Mouse (Mus musculus) midbrain, embryonic 11.5 days (tissue): ENCODE measurements around the gene Nrde2. TPM values are rescaled to one million over a fixed set of nuclear protein-coding genes. Genes with fewer than 3 reads are reported as not detected.

Experiments
- ATAC-seq: fragments of 200-750 bp; cut with Nextera tagmentation; 2 replicates; pipeline ENCODE4 v1.8.0; 2017; ENCODE audit warnings: moderate TSS enrichment, moderate library complexity; ENCODE audit not compliant: low FRiP score
- DNase-seq: peaks from one replicate; pipeline ENCODE4 v3.0.0; 2015; ENCODE audit warnings: low spot score; ENCODE audit errors: missing footprints
- H3K27ac ChIP-seq: fragments of 300-500 bp; sonication (generic); 2 replicates; pipeline ENCODE4 v1.5.1; 2014; ENCODE audit warnings: low read depth, low read length
- H3K27me3 ChIP-seq: fragments of 300-500 bp; sonication (generic); 2 replicates; pipeline ENCODE4 v1.6.1; 2014; ENCODE audit warnings: mild to moderate bottlenecking, low read length, moderate library complexity, mixed read lengths; ENCODE audit not compliant: control insufficient read depth, insufficient read depth
- H3K36me3 ChIP-seq: fragments of 300-500 bp; sonication (generic); 2 replicates; pipeline ENCODE4 v1.6.1; 2014; ENCODE audit warnings: mild to moderate bottlenecking, low read length, moderate library complexity, mixed read lengths; ENCODE audit not compliant: control insufficient read depth, insufficient read depth
- H3K4me1 ChIP-seq: fragments of 300-500 bp; sonication (generic); 2 replicates; pipeline ENCODE4 v1.6.1; 2014; ENCODE audit warnings: low read length; ENCODE audit not compliant: control insufficient read depth, insufficient read depth
- H3K4me2 ChIP-seq: fragments of 300-500 bp; sonication (generic); 2 replicates; pipeline ENCODE4 v1.6.1; 2014; ENCODE audit warnings: mild to moderate bottlenecking, moderate library complexity
- H3K4me3 ChIP-seq: fragments of 300-500 bp; sonication (generic); 2 replicates; pipeline ENCODE4 v1.5.1; 2014; ENCODE audit warnings: low read depth, low read length
- H3K9ac ChIP-seq: fragments of 300-500 bp; sonication (generic); 2 replicates; pipeline ENCODE4 v1.6.1; 2014; ENCODE audit warnings: low read length
- H3K9me3 ChIP-seq: fragments of 300-500 bp; sonication (generic); 2 replicates; pipeline ENCODE4 v1.6.1; 2016; ENCODE audit warnings: low read length; ENCODE audit not compliant: control insufficient read depth
- WGBS: fragments of 180-500 bp; shearing (Covaris S2); extraction: QIAGEN DNeasy Blood & Tissue Kit; methylation state at CpG from one replicate; pipeline ENCODE4 v1.1.7; 2014; 5-methylcytosine and 5-hydroxymethylcytosine counted together
- polyA plus RNA-seq: library from polyadenylated mRNA; unstranded; fragments of >200 nt; fragmentation: Nextera tagmentation; extraction: Ambion mirVana; gene quantifications from 2 replicates; pipeline ENCODE4 v1.2.1, GENCODE M21; 2014

Nrde2 gene
- polyA plus RNA-seq, 1 experiment from 2014 or later, result 13.5 TPM

DNA sequence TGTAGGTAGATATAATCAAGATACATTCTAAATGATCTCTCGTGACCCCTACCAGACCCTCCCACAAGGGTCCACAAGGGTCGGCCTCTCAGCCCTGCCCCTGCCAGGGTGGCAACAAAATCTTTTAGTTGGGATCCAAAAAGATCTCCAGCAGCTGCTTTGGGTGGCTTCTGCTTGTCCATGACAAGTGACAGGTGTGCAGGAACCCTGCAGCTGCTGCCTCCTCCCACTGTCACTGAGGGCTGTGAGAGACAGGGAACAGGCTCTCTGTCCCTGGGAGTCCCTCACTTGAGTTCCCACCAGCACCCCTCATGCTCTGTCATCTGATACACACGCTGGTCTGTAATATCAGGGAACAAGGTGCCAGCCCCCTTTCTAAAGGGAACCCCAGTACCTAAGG is 57.8 kb downstream of the Nrde2 start:
- no peak overlapping the region for H3K9ac ChIP-seq
- H3K27ac ChIP-seq, result no peak overlapping the region
- H3K4me2 ChIP-seq, result no peak overlapping the region
- no peaks in the 10 kb centered on the region for H3K9me3 ChIP-seq
- no peaks in the 10 kb centered on the region for H3K36me3 ChIP-seq
- 76% methylated on average over 3 of the region's 3 CpGs for WGBS
- H3K27me3 ChIP-seq, result no peaks in the 10 kb centered on the region
- H3K4me1 ChIP-seq, result no peaks in the 10 kb centered on the region
- no peak for DNase-seq
- ATAC-seq, result no peak
- H3K4me3 ChIP-seq, result no peak overlapping the region

DNA sequence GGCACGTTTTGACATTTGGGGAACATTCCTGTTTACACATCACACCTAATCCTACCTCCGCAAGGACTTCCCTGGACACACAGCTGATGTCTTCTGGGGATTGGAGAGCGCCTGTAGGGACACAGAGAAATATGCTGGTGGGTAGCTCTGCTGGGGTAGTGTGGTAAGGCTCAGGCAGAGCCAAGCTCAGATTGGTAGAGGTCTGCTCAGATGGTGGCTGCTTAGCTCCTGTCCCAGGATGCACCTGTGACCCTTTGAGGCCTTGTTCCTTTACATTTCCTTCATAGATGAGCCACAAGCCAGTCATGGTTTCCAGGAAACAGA is 58.8 kb downstream of the Nrde2 start:
- ATAC-seq, result peak; percentile 38; the same call in 1 of the 2 replicates
- no peaks in the 10 kb centered on the region for H3K9me3 ChIP-seq

DNA sequence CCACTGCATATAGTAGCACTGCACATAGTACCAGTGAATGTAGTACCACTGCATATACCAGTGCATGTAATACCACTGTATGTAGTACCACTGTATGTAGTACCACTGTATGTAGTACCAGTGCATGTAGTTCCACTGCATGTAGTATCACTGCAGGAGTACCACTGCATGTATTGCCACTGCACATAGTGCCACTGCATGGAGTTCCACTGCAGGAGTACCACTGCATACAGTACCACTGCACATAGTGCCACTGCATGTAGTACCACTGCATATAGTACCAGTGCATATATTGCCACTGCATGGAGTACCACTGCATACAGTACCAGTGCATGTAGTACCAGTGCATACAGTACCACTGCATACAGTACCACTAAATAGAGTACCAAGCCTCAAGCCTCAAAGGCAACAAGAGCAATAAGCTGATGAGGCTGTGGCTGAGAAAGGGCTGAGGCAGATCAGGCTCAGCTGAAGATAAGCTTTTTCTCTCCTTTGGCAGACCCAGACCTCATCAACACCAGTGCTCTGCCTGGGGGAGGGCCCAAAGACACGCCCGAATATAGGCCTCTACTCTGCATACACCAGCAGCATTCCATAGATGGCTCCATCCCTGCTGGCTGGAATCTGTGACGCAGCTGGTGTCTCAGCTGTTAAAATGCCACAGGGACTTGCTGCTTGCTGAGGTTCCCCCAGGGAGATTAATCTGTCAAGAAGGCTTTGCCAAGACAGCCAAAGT is 59.3 kb downstream of the Nrde2 start:
- no peak overlapping the region for H3K27ac ChIP-seq
- H3K4me2 ChIP-seq, result no peak overlapping the region
- ATAC-seq (peak; percentile 48; the same call in 1 of the 2 replicates), DNase-seq (peak; percentile 69)
- no peak overlapping the region for H3K4me3 ChIP-seq
- H3K36me3 ChIP-seq, result no peaks in the 10 kb centered on the region
- H3K9me3 ChIP-seq, result no peaks in the 10 kb centered on the region
- WGBS, result 63% methylated on average over 3 of the region's 3 CpGs
- no peaks in the 10 kb centered on the region for H3K4me1 ChIP-seq
- no peaks in the 10 kb centered on the region for H3K27me3 ChIP-seq
- H3K9ac ChIP-seq, result no peak overlapping the region

More for the DNA sequence above, 58.8 kb downstream of the Nrde2 start:
- Histone ChIP-seq H3K27me3 (no peaks in the 10 kb centered on the region), H3K27ac (no peak overlapping the region), H3K4me1 (no peaks in the 10 kb centered on the region), H3K9ac (no peak overlapping the region), H3K36me3 (no peaks in the 10 kb centered on the region), H3K4me3 (no peak overlapping the region), H3K4me2 (no peak overlapping the region)
- 63% methylated on average over 3 of the region's 3 CpGs for WGBS
- DNase-seq, result peak; percentile 33

DNA sequence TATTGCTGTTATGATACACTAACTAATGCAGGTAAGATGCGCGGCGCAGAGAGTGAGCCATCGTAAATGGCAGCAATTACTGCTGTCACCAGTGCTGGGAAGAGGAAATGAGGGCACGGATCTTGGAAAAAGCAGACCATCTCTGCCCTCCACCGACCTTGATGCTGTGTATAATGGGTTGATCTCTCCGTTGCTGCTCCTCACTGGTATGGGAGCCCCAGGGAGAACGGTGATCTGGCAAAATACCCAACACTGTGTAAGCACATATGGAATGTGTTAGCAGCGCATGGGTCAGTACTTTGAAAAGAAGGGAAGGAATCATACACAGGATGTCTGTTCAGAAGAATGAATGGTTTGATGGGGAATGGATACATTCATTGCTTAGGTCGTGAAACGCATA is 66.4 kb downstream of the Nrde2 start:
- no peak overlapping the region for H3K9ac ChIP-seq
- H3K4me2 ChIP-seq, result no peak overlapping the region
- ATAC-seq (no peak), DNase-seq (peak; percentile 56)
- H3K27ac ChIP-seq, result no peak overlapping the region
- H3K27me3 ChIP-seq, result no peaks in the 10 kb centered on the region
- 89% methylated on average over 11 of the region's 11 CpGs for WGBS
- H3K9me3 ChIP-seq, result no peaks in the 10 kb centered on the region
- H3K4me1 ChIP-seq, result no peaks in the 10 kb centered on the region
- H3K4me3 ChIP-seq, result no peak overlapping the region
- no peaks in the 10 kb centered on the region for H3K36me3 ChIP-seq

DNA sequence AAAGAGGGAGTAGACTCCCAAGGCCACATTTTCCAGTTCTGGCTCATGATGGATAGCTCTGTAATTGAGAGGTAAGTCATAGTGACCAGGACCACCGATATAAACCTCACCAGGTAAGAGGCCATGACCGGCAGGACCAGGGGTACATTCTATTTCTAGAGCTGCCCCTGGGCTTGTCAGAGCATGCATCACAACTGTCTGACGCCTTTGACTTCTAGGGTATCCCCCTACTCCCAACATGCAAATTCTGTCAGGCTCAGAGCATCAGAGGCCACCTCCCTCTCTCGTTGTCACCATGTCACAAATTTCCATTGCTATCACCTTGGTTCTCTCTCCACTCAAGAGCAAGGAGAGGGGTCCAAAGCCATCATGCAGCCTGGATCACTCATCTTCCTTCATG is 68.7 kb downstream of the Nrde2 start:
- ATAC-seq, result no peak
- H3K36me3 ChIP-seq, result no peaks in the 10 kb centered on the region
- 89% methylated on average over 4 of the region's 4 CpGs for WGBS
- peak; percentile 64 for DNase-seq
- H3K27me3 ChIP-seq, result no peaks in the 10 kb centered on the region
- no peaks in the 10 kb centered on the region for H3K4me1 ChIP-seq
- H3K4me2 ChIP-seq, result no peak overlapping the region
- no peak overlapping the region for H3K4me3 ChIP-seq
- no peaks in the 10 kb centered on the region for H3K9me3 ChIP-seq
- H3K9ac ChIP-seq, result no peak overlapping the region
- no peak overlapping the region for H3K27ac ChIP-seq

DNA sequence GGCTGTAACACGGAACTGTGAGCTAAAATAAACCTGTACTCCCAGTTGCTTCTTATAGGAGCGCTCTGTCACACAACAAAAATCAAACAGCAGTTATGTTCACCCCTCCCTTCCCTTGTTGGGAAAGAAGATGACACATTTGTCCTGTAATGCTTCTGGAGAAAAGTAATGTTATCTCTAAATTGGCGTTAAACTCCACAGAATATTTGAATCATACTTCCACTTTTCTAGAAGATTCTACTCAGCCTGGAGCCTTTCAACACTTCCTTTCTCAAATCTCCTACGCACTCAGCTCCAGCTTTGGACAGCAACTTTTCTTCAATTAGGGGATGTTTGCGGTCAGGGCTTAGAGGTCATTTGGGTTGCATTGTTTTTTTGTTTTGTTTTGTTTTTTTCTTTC is 70.2 kb downstream of the Nrde2 start:
- ATAC-seq (no peak), DNase-seq (no peak)
- Histone ChIP-seq H3K4me2 (no peak overlapping the region), H3K4me1 (no peaks in the 10 kb centered on the region), H3K4me3 (no peak overlapping the region), H3K9me3 (no peaks in the 10 kb centered on the region), H3K9ac (no peak overlapping the region), H3K27me3 (no peaks in the 10 kb centered on the region), H3K27ac (no peak overlapping the region), H3K36me3 (no peaks in the 10 kb centered on the region)
- 90% methylated on average over 5 of the region's 5 CpGs for WGBS

DNA sequence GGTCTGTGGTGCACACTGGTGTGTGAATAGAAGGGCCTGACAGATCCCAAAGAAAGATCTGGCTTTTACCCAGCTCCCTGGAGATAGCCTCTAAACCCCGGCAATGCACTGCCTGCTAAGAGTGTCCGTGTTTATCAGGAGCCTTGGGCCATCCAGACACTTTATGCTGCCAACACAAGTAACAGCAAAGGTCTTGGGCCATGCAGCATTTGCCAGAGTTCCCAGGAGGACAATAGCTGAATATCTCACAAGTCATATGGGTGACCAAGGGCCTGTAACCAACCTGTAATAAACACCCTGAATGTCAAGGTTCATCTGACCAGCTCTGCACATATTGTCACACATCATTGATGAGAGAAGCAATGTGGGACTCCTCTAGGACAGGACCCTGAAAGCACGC is 71.4 kb downstream of the Nrde2 start:
- peak; percentile 73 for DNase-seq
- H3K9ac ChIP-seq, result no peak overlapping the region

DNA sequence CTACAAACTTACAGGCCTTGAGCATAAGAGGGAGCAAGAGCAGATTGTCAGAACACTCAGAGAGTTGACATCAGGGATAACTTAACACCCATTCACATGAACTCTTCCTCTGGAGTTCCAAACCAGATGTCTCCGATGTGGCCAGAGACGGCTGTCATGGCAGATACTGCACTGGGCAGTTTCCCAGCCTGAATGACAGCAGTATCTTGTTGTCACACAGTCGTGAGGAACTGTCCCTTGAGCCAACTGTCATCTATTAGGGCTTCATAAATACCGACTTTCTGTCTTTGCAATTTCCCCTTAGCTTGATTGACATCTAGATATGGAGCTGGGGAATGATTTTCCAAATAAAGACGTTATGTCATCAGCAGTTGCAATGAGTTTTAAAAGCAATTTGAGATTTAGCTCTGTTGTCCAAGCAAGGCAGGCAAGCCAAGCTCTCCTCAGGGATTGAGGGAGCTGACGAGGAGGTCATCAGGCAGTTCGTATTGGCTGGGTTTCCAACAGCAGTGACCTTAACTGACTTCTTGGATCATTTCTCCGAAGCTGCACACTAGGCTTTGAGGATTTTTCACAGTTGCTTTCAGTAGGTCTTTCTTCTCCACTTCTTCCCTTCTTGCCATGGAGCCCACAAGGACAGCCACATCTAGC is 79.7 kb downstream of the Nrde2 start:
- no peak overlapping the region for H3K4me2 ChIP-seq
- no peak for ATAC-seq
- 83% methylated on average over 8 of the region's 8 CpGs for WGBS
- no peak overlapping the region for H3K9ac ChIP-seq
- H3K4me3 ChIP-seq, result no peak overlapping the region
- no peak overlapping the region for H3K27ac ChIP-seq
- no peaks in the 10 kb centered on the region for H3K36me3 ChIP-seq
- H3K4me1 ChIP-seq, result no peaks in the 10 kb centered on the region
- no peaks in the 10 kb centered on the region for H3K9me3 ChIP-seq
- H3K27me3 ChIP-seq, result no peaks in the 10 kb centered on the region
- no peak for DNase-seq

More for the DNA sequence above, 71.4 kb downstream of the Nrde2 start:
- ATAC-seq, result no peak
- Histone ChIP-seq H3K4me3 (no peak overlapping the region), H3K36me3 (no peaks in the 10 kb centered on the region), H3K4me2 (no peak overlapping the region), H3K27ac (no peak overlapping the region), H3K4me1 (no peaks in the 10 kb centered on the region), H3K27me3 (no peaks in the 10 kb centered on the region), H3K9me3 (no peaks in the 10 kb centered on the region)
- 89% methylated on average over 3 of the region's 3 CpGs for WGBS

DNA sequence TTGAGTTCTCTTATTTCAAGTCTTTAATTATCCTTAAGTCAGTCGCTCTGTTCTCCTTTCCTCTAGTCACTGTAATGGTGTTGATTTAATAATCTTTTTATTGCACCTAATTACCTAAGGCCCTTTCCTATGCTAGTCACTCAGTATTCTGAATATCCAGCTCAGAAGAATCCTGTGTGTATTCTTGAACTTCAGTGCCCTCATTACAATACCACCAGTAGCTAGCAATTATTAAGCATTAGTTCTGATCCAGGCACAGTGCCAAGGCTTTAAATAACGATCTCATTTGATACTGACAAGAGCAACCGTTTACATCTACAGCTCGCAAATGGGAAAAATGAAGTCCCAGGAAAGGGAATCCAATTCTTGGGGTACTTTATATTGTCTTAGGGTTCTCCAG is 83.7 kb downstream of the Nrde2 start:
- no peak for DNase-seq
- 92% methylated on average over 4 of the region's 4 CpGs for WGBS
- no peak overlapping the region for H3K4me3 ChIP-seq
- no peaks in the 10 kb centered on the region for H3K9me3 ChIP-seq
- H3K9ac ChIP-seq, result no peak overlapping the region
- H3K36me3 ChIP-seq, result no peaks in the 10 kb centered on the region
- H3K27ac ChIP-seq, result no peak overlapping the region
- H3K4me1 ChIP-seq, result no peaks in the 10 kb centered on the region
- no peaks in the 10 kb centered on the region for H3K27me3 ChIP-seq
- H3K4me2 ChIP-seq, result no peak overlapping the region
- no peak for ATAC-seq
